Mouse (Mus musculus) ES-Bruce4 (cell line): Measurements from ENCODE around the gene C1qtnf9.

ENCODE experiments used
- CTCF ChIP-seq: IDR thresholded peaks from one replicate; pipeline ENCODE4 v1.8.1; 2011; ENCODE audit warnings: low read depth, low read length
- EP300 ChIP-seq: IDR thresholded peaks from 2 replicates; pipeline ENCODE4 v1.6.1; 2011; ENCODE audit warnings: low read depth, low read length; ENCODE audit not compliant: insufficient read depth
- POLR2A ChIP-seq: IDR thresholded peaks from one replicate; pipeline ENCODE4 v1.8.1; 2011; ENCODE audit warnings: low read length; ENCODE audit not compliant: insufficient read depth

- TF ChIP-seq CTCF (no peak), POLR2A (no peak), EP300 (no peak)
These were observed 35.1 kb upstream of the C1qtnf9 start for GRCm38 (mm10) chr14:60732787-60733186.
